Mouse (Mus musculus) intestine, embryonic 16.5 days (tissue): Measurements from ENCODE around the gene Scg5. TPM values are rescaled to one million over a fixed set of nuclear protein-coding genes. Genes with fewer than 3 reads are reported as not detected.

Source experiments
- ATAC-seq: fragments of 200-750 bp; cut with Nextera tagmentation; 2 replicates; pipeline ENCODE4 v1.8.0; 2017; ENCODE audit warnings: moderate TSS enrichment, moderate library complexity
- H3K27ac ChIP-seq: fragments of 300-500 bp; sonication (generic); 2 replicates; pipeline ENCODE4 v1.5.1; 2014; ENCODE audit warnings: mild to moderate bottlenecking, low read length
- H3K27me3 ChIP-seq: fragments of 300-500 bp; sonication (generic); replicated peaks from 2 replicates; pipeline ENCODE4 v1.6.1; 2014; ENCODE audit warnings: low read length, control low read depth, mixed read lengths; ENCODE audit not compliant: control insufficient read depth, insufficient read depth
- H3K36me3 ChIP-seq: fragments of 300-500 bp; sonication (generic); 2 replicates; pipeline ENCODE4 v1.6.1; 2014; ENCODE audit warnings: low read length, control low read depth; ENCODE audit not compliant: control insufficient read depth, insufficient read depth
- H3K4me1 ChIP-seq: fragments of 300-500 bp; sonication (generic); 2 replicates; pipeline ENCODE4 v1.6.1; 2014; ENCODE audit warnings: low read length, control low read depth, mixed read lengths; ENCODE audit not compliant: control insufficient read depth, insufficient read depth
- H3K4me2 ChIP-seq: fragments of 300-500 bp; sonication (generic); 2 replicates; pipeline ENCODE4 v1.6.1; 2014; ENCODE audit warnings: low read depth, low read length, control low read depth
- H3K4me3 ChIP-seq: fragments of 300-500 bp; sonication (generic); 2 replicates; pipeline ENCODE4 v1.5.1; 2014; ENCODE audit warnings: mild to moderate bottlenecking, low read length
- H3K9ac ChIP-seq: fragments of 300-500 bp; sonication (generic); 2 replicates; pipeline ENCODE4 v1.6.1; 2014; ENCODE audit warnings: low read depth, low read length
- H3K9me3 ChIP-seq: fragments of 300-500 bp; sonication (generic); 2 replicates; pipeline ENCODE4 v1.6.1; 2016; ENCODE audit warnings: low read length, control low read depth; ENCODE audit not compliant: control insufficient read depth
- WGBS: fragments of 180-500 bp; shearing (Covaris S2); extraction: QIAGEN DNeasy Blood & Tissue Kit; methylation state at CpG from one replicate; pipeline ENCODE4 v1.1.7; 2014; 5-methylcytosine and 5-hydroxymethylcytosine counted together
- polyA plus RNA-seq: library from polyadenylated mRNA; unstranded; fragments of >200 nt; fragmentation: Nextera tagmentation; extraction: Ambion mirVana; gene quantifications from 2 replicates; pipeline ENCODE4 v1.2.1, GENCODE M21; 2015

The Scg5 gene
- polyA plus RNA-seq, 1 experiment from 2014 or later: 10.8 TPM

- ATAC-seq: no peak
Measured at GRCm38 (mm10) chr2:113788821-113789387, 40.0 kb downstream of the Scg5 start.

DNA sequence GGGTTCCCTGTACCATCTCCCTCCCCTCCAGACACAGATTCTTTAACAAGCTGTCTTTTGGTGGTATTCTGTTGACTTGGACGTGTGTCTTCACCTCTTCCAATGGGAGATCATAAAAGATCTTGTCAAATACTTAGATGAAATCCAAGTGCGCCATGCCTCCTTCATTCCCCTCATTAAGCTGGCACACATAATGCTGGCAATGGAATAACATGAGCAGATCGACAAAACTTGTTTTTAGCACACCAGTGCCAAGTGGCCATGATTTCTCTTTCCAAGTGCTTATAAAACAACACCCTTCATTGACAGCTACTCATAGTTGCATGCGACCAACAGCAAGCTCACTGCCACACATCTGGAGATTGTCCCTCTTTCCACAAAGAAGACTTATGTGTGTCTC is 41.0 kb downstream of the Scg5 start:
- H3K27me3 ChIP-seq: no peaks in the 10 kb centered on the region
- no peaks in the 10 kb centered on the region for H3K9me3 ChIP-seq
- ATAC-seq: no peak
- WGBS: 82% methylated on average over 4 of the region's 4 CpGs
- no peak overlapping the region for H3K9ac ChIP-seq
- H3K4me3 ChIP-seq: no peak overlapping the region
- no peak overlapping the region for H3K4me2 ChIP-seq
- no peak overlapping the region for H3K27ac ChIP-seq
- H3K4me1 ChIP-seq: no peaks in the 10 kb centered on the region
- H3K36me3 ChIP-seq: no peaks in the 10 kb centered on the region

More at GRCm38 (mm10) chr2:113788821-113789387, 40.0 kb downstream of the Scg5 start:
- H3K9ac ChIP-seq: no peak overlapping the region
- no peaks in the 10 kb centered on the region for H3K9me3 ChIP-seq
- H3K36me3 ChIP-seq: no peaks in the 10 kb centered on the region
- no peak overlapping the region for H3K4me2 ChIP-seq
- no peak overlapping the region for H3K4me3 ChIP-seq
- WGBS: 88% methylated on average over 4 of the region's 4 CpGs
- H3K27ac ChIP-seq: no peak overlapping the region
- no peaks in the 10 kb centered on the region for H3K4me1 ChIP-seq
- H3K27me3 ChIP-seq: no peaks in the 10 kb centered on the region

GRCm38 (mm10) chr2:113784851-113785250 is 44.1 kb downstream of the Scg5 start:
- Histone ChIP-seq H3K27me3 (no peaks in the 10 kb centered on the region), H3K9ac (no peak overlapping the region), H3K4me3 (no peak overlapping the region), H3K9me3 (no peaks in the 10 kb centered on the region), H3K36me3 (no peaks in the 10 kb centered on the region), H3K4me2 (no peak overlapping the region), H3K4me1 (no peaks in the 10 kb centered on the region), H3K27ac (no peak overlapping the region)
- ATAC-seq: no peak
- WGBS: 22% methylated on average over 3 of the region's 3 CpGs

- H3K36me3 ChIP-seq: no peaks in the 10 kb centered on the region
- 70% methylated on average over 4 of the region's 4 CpGs for WGBS
- H3K4me2 ChIP-seq: no peak overlapping the region
- ATAC-seq: no peak
- no peaks in the 10 kb centered on the region for H3K9me3 ChIP-seq
- H3K27ac ChIP-seq: no peak overlapping the region
- no peak overlapping the region for H3K9ac ChIP-seq
- H3K27me3 ChIP-seq: no peaks in the 10 kb centered on the region
- no peaks in the 10 kb centered on the region for H3K4me1 ChIP-seq
- no peak overlapping the region for H3K4me3 ChIP-seq
Measured at GRCm38 (mm10) chr2:113781521-113781920, 47.4 kb downstream of the Scg5 start.

DNA sequence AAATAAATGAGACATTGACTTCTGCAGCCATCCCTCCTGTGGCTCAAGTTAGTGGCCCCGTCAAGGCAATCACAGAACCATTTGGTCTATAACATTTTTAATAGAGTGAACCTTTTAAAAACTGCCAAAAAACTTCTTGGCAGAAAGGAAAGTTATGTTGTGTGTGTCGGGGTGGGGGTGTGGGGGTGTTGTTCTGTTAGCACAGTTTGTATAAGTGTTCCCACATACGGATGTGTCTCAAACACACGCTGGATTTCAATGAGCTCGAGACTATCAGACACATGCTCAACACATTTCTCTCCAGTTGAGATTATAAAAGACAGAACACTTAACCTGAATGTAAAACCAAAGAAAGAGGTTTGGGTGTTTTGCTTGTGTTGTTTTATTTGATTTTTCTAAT is 47.8 kb downstream of the Scg5 start:
- ATAC-seq: no peak
- no peak overlapping the region for H3K4me2 ChIP-seq
- no peaks in the 10 kb centered on the region for H3K4me1 ChIP-seq
- no peak overlapping the region for H3K4me3 ChIP-seq
- no peak overlapping the region for H3K27ac ChIP-seq
- 70% methylated on average over 5 of the region's 5 CpGs for WGBS
- no peaks in the 10 kb centered on the region for H3K36me3 ChIP-seq
- H3K9ac ChIP-seq: no peak overlapping the region
- H3K27me3 ChIP-seq: no peaks in the 10 kb centered on the region
- H3K9me3 ChIP-seq: no peaks in the 10 kb centered on the region

DNA sequence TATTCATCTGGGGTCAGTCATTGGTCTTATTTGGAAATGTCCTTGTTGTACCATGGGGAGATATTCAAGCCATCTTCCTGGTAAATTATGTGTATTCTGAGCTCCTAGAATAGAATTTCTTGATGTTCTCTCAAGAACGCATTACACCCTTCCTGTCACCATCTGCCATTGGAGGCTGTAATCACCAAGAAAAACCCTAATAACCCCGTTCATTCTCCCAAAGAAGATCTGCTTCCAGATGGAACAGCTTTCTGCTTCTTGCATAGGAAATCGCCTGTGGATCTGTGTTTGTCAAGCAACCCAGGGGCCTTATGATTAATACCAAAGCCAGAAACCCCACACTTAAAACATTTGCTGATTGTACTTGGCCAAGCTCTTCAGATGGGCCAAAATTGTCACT is 49.6 kb downstream of the Scg5 start:
- H3K36me3 ChIP-seq: no peaks in the 10 kb centered on the region
- no peak overlapping the region for H3K4me3 ChIP-seq
- no peak for ATAC-seq
- no peak overlapping the region for H3K4me2 ChIP-seq
- no peaks in the 10 kb centered on the region for H3K4me1 ChIP-seq
- H3K27me3 ChIP-seq: no peaks in the 10 kb centered on the region
- H3K27ac ChIP-seq: no peak overlapping the region
- no peak overlapping the region for H3K9ac ChIP-seq
- 90% methylated on average over 3 of the region's 3 CpGs for WGBS
- no peaks in the 10 kb centered on the region for H3K9me3 ChIP-seq

DNA sequence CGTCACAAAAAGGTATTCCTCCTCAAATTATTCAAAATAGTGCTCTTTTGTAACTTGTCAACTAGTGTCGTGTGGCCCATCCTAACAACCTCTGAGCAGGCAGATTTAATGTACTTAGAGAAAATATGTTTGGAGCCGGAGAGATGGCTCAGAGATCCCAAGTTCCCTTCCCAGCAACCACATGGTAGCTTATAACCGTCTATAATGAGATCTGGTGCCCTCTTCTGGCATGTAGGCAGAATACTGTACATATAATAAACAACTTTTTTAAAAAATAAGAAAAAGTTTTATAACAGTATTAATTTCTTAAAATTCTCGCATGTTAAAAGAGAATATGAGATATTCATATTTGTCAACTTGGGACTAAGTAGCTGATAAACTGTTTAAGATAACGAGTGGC is 50.9 kb downstream of the Scg5 start:
- no peak for ATAC-seq
- WGBS: 73% methylated on average over 6 of the region's 6 CpGs
- Histone ChIP-seq H3K27ac (no peak overlapping the region), H3K9ac (no peak overlapping the region), H3K9me3 (no peaks in the 10 kb centered on the region), H3K27me3 (no peaks in the 10 kb centered on the region), H3K4me3 (no peak overlapping the region), H3K36me3 (no peaks in the 10 kb centered on the region), H3K4me1 (no peaks in the 10 kb centered on the region), H3K4me2 (no peak overlapping the region)

DNA sequence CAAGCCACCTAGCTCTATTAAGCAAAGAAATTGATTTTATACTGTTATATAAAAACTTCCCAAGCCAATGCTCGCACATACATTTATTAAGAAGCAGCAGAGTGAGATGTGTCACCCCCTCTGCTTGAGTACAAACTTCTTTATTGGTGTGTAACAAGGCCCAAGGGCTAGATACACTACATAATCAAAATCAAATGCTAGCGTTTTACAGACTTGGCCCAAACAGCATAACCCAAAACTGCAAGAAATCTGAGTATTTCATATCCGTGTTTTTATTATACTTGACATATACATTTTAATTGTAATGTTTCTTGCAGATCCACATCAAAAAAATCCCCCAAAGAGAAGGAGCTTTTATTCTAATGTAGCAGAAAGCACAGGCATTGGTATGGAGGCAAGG is 52.6 kb downstream of the Scg5 start:
- H3K9me3 ChIP-seq: no peaks in the 10 kb centered on the region
- H3K27ac ChIP-seq: no peak overlapping the region
- H3K4me1 ChIP-seq: no peaks in the 10 kb centered on the region
- no peak for ATAC-seq
- no peaks in the 10 kb centered on the region for H3K36me3 ChIP-seq
- H3K4me2 ChIP-seq: no peak overlapping the region
- H3K9ac ChIP-seq: no peak overlapping the region
- H3K27me3 ChIP-seq: no peaks in the 10 kb centered on the region
- 84% methylated on average over 3 of the region's 3 CpGs for WGBS
- H3K4me3 ChIP-seq: no peak overlapping the region

- no peak overlapping the region for H3K4me3 ChIP-seq
- H3K27ac ChIP-seq: no peak overlapping the region
- no peak overlapping the region for H3K9ac ChIP-seq
- no peaks in the 10 kb centered on the region for H3K9me3 ChIP-seq
- 59% methylated on average over 6 of the region's 6 CpGs for WGBS
- H3K4me2 ChIP-seq: 0 out of 2 replicates have a peak overlapping the region, but pooled peaks have one; percentile 30
- H3K27me3 ChIP-seq: no peaks in the 10 kb centered on the region
- no peaks in the 10 kb centered on the region for H3K36me3 ChIP-seq
- no peaks in the 10 kb centered on the region for H3K4me1 ChIP-seq
- ATAC-seq: peak; percentile 95
Measured at GRCm38 (mm10) chr2:113774150-113774805, 54.6 kb downstream of the Scg5 start.
